In genomic region chr7:115335051-115335450, GRCm38 (mm10) we compare ENCODE assay signal across 13 mouse cellular contexts.
"Had no signal": no experiment of that assay in that cellular context is flagged by ENCODE, and none has a peak within 500 bp of the region (broad histone marks: within the 10 kb centered on the region; RNA-seq: fewer than 3 reads in every experiment).

No protein-coding gene starts in this region.

- H3K9me3 ChIP-seq: limb, embryonic 15.5 days; liver, embryonic 12.5 days had no signal

- H3K27ac ChIP-seq: kidney, postnatal 0 days; limb, embryonic 15.5 days; liver, embryonic 12.5 days; macrophage had no signal

- H3K36me3 ChIP-seq: limb, embryonic 15.5 days; liver, embryonic 12.5 days had no signal

- H3K9ac ChIP-seq: limb, embryonic 15.5 days; liver, embryonic 12.5 days; lung, embryonic 14.5 days had no signal

- H3K4me1 ChIP-seq: liver, embryonic 12.5 days; megakaryocyte, embryonic 14.5 days had no signal

- H3K27me3 ChIP-seq: limb, embryonic 15.5 days; liver, embryonic 12.5 days had no signal

- DNase-seq: kidney, postnatal 36 days; layer of hippocampus, adult 9-11 months; layer of hippocampus, postnatal 36 days; lung, embryonic 14.5 days; lung, postnatal 14 days; right cerebral cortex, postnatal 14 days had no signal

- H3K4me2 ChIP-seq: limb, embryonic 15.5 days; liver, embryonic 12.5 days; lung, embryonic 14.5 days; midbrain, embryonic 11.5 days had no signal

- H3K4me3 ChIP-seq: limb, embryonic 15.5 days; liver, embryonic 12.5 days; megakaryocyte, embryonic 14.5 days had no signal

- ATAC-seq: liver, embryonic 12.5 days; midbrain, embryonic 16.5 days had no signal
